Comparison of ENCODE assay signal across 8 mouse cellular contexts in the genomic region with DNA sequence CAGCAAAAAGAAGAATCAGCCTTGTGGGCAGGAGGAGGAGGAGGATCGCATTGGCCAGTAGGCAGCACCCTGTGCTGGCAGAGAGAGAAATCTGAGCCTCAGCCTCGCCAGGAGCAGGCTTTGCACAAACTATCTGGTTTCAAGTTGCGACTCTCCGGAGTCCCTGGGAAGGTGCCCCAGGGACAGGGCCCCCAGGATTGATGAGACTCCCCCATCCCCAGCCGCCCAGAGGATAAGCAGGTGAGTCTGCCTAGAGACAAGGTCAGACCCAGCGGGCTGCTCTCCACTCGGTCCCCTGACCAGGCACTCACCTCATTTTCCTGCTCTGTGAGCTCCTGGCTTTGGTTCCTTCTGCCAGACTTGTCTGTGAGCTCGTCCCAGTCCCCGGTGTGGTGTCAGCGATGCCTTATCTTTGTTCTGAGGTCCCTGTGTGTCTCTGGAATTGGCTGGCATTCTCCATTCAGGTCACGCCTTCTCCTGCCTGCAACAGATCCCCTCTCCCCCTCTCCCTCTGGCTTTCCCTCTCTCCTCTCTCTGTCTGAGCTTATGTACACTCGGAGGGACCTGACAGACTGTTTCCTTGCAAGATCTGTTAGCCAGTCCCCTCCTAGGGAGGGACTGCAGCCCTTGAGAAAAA. TPM values are rescaled to one million over a fixed set of nuclear protein-coding genes. Genes with fewer than 3 reads are reported as not detected.
DNase-seq lines count a peak whose midpoint lies in the region; ATAC-seq and TF ChIP-seq lines count a peak whose summit lies in the region.

Rtp4 (plus strand) TSS at position 57 of the 637 bp plus-strand sequence.
Masp1 (minus strand) TSS at position 581 of the 637 bp plus-strand sequence.

- H3K36me3 ChIP-seq in kidney, embryonic 16.5 days (ENCODE audit: insufficient read depth, low read length) = no peaks in the 10 kb centered on the region
- no peaks in the 10 kb centered on the region for H3K36me3 ChIP-seq in intestine, embryonic 15.5 days
- no peaks in the 10 kb centered on the region for H3K36me3 ChIP-seq in midbrain, embryonic 13.5 days

- DNase-seq in kidney, adult 8-10 months = no peak
- peak; percentile 50 to 64 for DNase-seq in adrenal gland, postnatal 36 days
- peak; percentile 50 for DNase-seq in forelimb bud, embryonic 11.5 days (ENCODE audit: low read depth, low spot score)
- peak; percentile 43 for DNase-seq in testis, postnatal 14 days (ENCODE audit: low spot score)
- DNase-seq in lung, adult 2 months = no peak

- 3% methylated on average over 12 of the region's 12 CpGs for WGBS in kidney, embryonic 16.5 days
- 2% methylated on average over 12 of the region's 12 CpGs for WGBS in intestine, embryonic 15.5 days
- WGBS in midbrain, embryonic 13.5 days = under 1% methylated on average over 12 of the region's 12 CpGs
- 10% methylated on average over 12 of the region's 12 CpGs for WGBS in lung, adult 2 months

- TF ChIP-seq POLR2A in lung, adult 2 months (IDR thresholded peaks at IDR 0.05; ENCODE audit: borderline replicate concordance, extremely low read depth, low read depth, low read length) = no peak

- H3K4me2 ChIP-seq in kidney, embryonic 16.5 days (replicated peaks; ENCODE audit: low read depth, low read length) = peak within 1 kb of the TSS; percentile 60
- H3K4me2 ChIP-seq in intestine, embryonic 15.5 days (replicated peaks) = peak within 1 kb of the TSS; percentile 60
- H3K4me2 ChIP-seq in midbrain, embryonic 13.5 days (replicated peaks) = peak within 1 kb of the TSS; percentile 70

- TF ChIP-seq CTCF in lung, adult 2 months (IDR thresholded peaks at IDR 0.05; ENCODE audit: insufficient read depth, low read length) = no peak

- H3K27me3 ChIP-seq in kidney, embryonic 16.5 days (ENCODE audit: insufficient read depth, low read length) = peaks cover 7% of the 10 kb centered on the region; the same call in 1 of the 2 replicates
- no peaks in the 10 kb centered on the region for H3K27me3 ChIP-seq in intestine, embryonic 15.5 days (replicated peaks)
- no peaks in the 10 kb centered on the region for H3K27me3 ChIP-seq in midbrain, embryonic 13.5 days

- H3K4me1 ChIP-seq in kidney, embryonic 16.5 days (ENCODE audit: insufficient read depth, low read length) = peaks cover 57% of the 10 kb centered on the region
- H3K4me1 ChIP-seq in intestine, embryonic 15.5 days (replicated peaks) = peaks cover 15% of the 10 kb centered on the region; the same call in 1 of the 2 replicates
- peaks cover 79% of the 10 kb centered on the region for H3K4me1 ChIP-seq in midbrain, embryonic 13.5 days (replicated peaks)
- H3K4me1 ChIP-seq in lung, adult 2 months (ENCODE audit: control insufficient read depth, insufficient read depth, low read length) = peaks cover 4% of the 10 kb centered on the region

- peak within 1 kb of the TSS; percentile 41 for H3K4me3 ChIP-seq in kidney, embryonic 16.5 days (ENCODE audit: low read length)
- H3K4me3 ChIP-seq in intestine, embryonic 15.5 days (replicated peaks) = peak within 1 kb of the TSS; percentile 22
- H3K4me3 ChIP-seq in midbrain, embryonic 13.5 days (replicated peaks) = peak within 1 kb of the TSS; percentile 53
- H3K4me3 ChIP-seq in lung, adult 2 months (replicated peaks; ENCODE audit: extremely low read depth, low read depth, low read length) = no peak within 1 kb of the TSS

- ATAC-seq in kidney, embryonic 16.5 days (ENCODE audit: low FRiP score, low TSS enrichment) = peak; percentile 88
- ATAC-seq in intestine, embryonic 15.5 days = peak; percentile 39; the same call in 1 of the 2 replicates
- peak; percentile 89 for ATAC-seq in midbrain, embryonic 13.5 days

- peak within 1 kb of the TSS; percentile 62 for H3K9ac ChIP-seq in kidney, embryonic 16.5 days (replicated peaks; ENCODE audit: low read length)
- H3K9ac ChIP-seq in intestine, embryonic 15.5 days = 0 out of 2 replicates have a peak within 1 kb of the TSS, but pooled peaks have one; percentile 8
- peak within 1 kb of the TSS; percentile 79 for H3K9ac ChIP-seq in midbrain, embryonic 13.5 days (replicated peaks)

- peak within 1 kb of the TSS; percentile 83 for H3K27ac ChIP-seq in kidney, embryonic 16.5 days (ENCODE audit: low read length)
- H3K27ac ChIP-seq in intestine, embryonic 15.5 days = 0 out of 2 replicates have a peak within 1 kb of the TSS, but pooled peaks have one; percentile 24
- H3K27ac ChIP-seq in midbrain, embryonic 13.5 days = peak within 1 kb of the TSS; percentile 92

- H3K9me3 ChIP-seq in kidney, embryonic 16.5 days (ENCODE audit: low read length) = peaks cover under 1% of the 10 kb centered on the region; the same call in 1 of the 2 replicates
- H3K9me3 ChIP-seq in intestine, embryonic 15.5 days = no peaks in the 10 kb centered on the region
- H3K9me3 ChIP-seq in midbrain, embryonic 13.5 days = no peaks in the 10 kb centered on the region

RNA-seq across cellular contexts. Expression of gene Rtp4, which starts in this region (rescaled TPM):
- polyA plus RNA-seq in kidney, embryonic 16.5 days (2015; fragmentation: Nextera tagmentation; extraction: Ambion mirVana) = 6.7 and 8.4 TPM in 2 replicates
- total RNA-seq in adrenal gland, postnatal 36 days (2021) = 10 to 100 TPM; 16.6 to 19.8 TPM
- 8.2 and 9.6 TPM in 2 replicates for polyA plus RNA-seq in intestine, embryonic 15.5 days (2015; fragmentation: Nextera tagmentation; extraction: Ambion mirVana)
- polyA plus RNA-seq in midbrain, embryonic 13.5 days (2015; fragmentation: Nextera tagmentation; extraction: Ambion mirVana) = 2.0 and 3.4 TPM in 2 replicates
- polyA plus RNA-seq in lung, adult 2 months (2012; rRNA removed) = 11.5 and 21.3 TPM in 2 replicates

RNA-seq across cellular contexts. Expression of gene Masp1, which starts in this region (rescaled TPM):
- polyA plus RNA-seq in kidney, embryonic 16.5 days (2015; fragmentation: Nextera tagmentation; extraction: Ambion mirVana) = 7.6 and 8.0 TPM in 2 replicates
- total RNA-seq in adrenal gland, postnatal 36 days (2021) = 100 to 1,000 TPM in 1 of 2 experiments, 10 to 100 TPM in 1; 62.4 to 152 TPM
- polyA plus RNA-seq in intestine, embryonic 15.5 days (2015; fragmentation: Nextera tagmentation; extraction: Ambion mirVana) = 4.5 and 4.8 TPM in 2 replicates
- 37.5 and 44.7 TPM in 2 replicates for polyA plus RNA-seq in midbrain, embryonic 13.5 days (2015; fragmentation: Nextera tagmentation; extraction: Ambion mirVana)
- 1.6 and 2.2 TPM in 2 replicates for polyA plus RNA-seq in lung, adult 2 months (2012; rRNA removed)

Comparison
In these comparisons a context has a peak if more than half of its experiments do, and no peak if none do; other contexts are left out.
1. ATAC-seq: peak in every context shown above with its lines; median percentile 89 in midbrain, embryonic 13.5 days; 88 in kidney, embryonic 16.5 days; 39 in intestine, embryonic 15.5 days.
2. H3K27ac ChIP-seq: peak in every context shown above with its lines; median percentile 92 in midbrain, embryonic 13.5 days; 83 in kidney, embryonic 16.5 days; 24 in intestine, embryonic 15.5 days.
3. H3K9ac ChIP-seq: peak in every context shown above with its lines; median percentile 79 in midbrain, embryonic 13.5 days; 62 in kidney, embryonic 16.5 days; 8 in intestine, embryonic 15.5 days.
4. DNase-seq: peak in adrenal gland, postnatal 36 days (2 of 2), forelimb bud, embryonic 11.5 days (single experiment) and testis, postnatal 14 days (single experiment); none in kidney, adult 8-10 months (0 of 2) and lung, adult 2 months (single experiment).
5. Peak in every context shown above with its lines, with median percentiles within 50 percentile points of each other: H3K4me2 ChIP-seq.